Mouse (Mus musculus): ENCODE data around the gene Itgb7.

GRCm38 (mm10) chr15:102176571-102177316 is 55.0 kb downstream of the Itgb7 start:
- no peak for TF ChIP-seq CTCF (IDR thresholded peaks at IDR 0.05; ENCODE audit: low read depth)
- no peak for TF ChIP-seq EP300 (IDR thresholded peaks at IDR 0.05; ENCODE audit: low read depth)
